Mouse (Mus musculus): ENCODE results near the gene Tas2r102.

Tas2r102 gene

DNA sequence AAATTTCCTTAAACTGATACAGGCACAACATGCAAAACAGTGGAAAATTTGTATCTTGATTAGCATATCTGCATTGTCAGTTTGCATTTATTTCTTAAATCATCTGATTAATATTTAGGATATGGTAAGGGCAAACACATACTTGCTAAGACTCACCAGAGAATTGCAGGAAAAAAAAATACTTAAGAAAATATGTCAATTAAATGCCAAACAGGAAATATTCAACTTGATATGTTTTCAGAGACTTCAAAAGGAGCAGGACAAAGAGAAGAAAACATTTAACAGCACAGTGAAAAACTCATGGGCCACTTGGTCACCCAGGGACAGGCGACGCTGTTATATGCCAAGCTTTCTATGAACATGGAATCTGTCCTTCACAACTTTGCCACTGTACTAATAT is at the start of gene Tas2r102:
Tas2r102 (plus strand) TSS at position 301 of the 400 bp plus-strand sequence.
- no peak for DNase-seq (ENCODE audit: low spot score)

DNA sequence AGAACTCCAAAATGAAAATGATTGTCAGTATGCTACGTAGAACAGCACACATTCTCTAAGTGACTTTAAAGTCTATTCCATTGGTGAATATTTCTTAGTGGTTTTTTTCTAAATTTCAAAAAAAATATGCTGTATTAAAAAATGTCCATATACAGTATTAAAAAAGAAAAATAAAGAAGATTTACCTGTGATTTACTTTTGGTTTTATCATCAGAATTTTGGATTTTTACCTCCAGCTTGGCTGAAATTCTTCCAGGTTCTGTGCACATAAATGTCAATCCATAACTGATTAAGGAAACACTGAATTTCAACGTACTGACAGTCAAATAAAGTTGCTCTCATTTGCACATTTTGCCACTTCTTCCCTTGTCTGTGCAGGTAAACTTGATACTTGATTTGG is 24.0 kb upstream of the Tas2r102 start, which contains the start of gene Tas2r115:
Tas2r115 (minus strand) TSS at position 101 of the 400 bp plus-strand sequence.
- no peak for DNase-seq (ENCODE audit: low spot score)

DNA sequence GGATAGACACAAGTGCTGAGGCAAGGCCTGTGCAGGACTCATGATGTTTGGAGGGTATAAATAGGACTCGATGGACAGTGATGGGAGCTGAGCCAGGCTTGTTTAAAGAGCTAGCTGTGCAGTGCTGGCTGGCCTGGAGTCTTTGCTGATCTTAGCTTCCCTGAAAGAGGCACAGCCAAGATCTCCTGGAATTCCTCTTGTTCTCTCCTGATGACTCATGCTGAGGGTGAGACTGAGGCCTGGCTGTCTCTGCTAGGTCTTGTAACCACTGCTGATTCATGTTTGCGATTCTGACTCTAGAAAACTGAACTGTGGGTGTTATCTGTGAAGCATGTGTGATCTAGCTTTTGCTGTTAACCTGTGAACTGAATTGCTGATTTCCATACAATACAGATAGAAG is 11.7 kb upstream of the Tas2r102 start:
- no peak for DNase-seq (ENCODE audit: low spot score)

DNA sequence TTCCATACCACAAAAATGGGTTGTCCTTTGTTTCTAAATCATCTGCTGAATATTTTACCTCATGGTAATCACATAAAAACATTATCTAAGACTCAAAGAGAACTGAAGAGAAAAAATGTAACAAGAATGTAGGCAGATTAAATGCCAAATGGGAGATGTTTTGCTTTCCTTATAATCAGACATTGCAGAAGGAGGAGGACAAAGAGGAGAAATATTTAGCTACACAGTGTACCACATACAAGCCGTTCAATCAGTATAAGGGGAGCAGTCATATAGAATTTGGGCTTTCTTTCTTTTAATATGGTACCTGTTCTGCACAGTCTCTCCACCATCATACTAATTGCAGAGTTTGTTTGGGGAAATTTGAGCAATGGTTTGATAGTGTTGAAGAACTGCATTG is 7.5 kb upstream of the Tas2r102 start, which contains the start of gene Tas2r124:
Tas2r124 (plus strand) TSS at position 301 of the 400 bp plus-strand sequence.
- no peak for DNase-seq (ENCODE audit: low spot score)

DNA sequence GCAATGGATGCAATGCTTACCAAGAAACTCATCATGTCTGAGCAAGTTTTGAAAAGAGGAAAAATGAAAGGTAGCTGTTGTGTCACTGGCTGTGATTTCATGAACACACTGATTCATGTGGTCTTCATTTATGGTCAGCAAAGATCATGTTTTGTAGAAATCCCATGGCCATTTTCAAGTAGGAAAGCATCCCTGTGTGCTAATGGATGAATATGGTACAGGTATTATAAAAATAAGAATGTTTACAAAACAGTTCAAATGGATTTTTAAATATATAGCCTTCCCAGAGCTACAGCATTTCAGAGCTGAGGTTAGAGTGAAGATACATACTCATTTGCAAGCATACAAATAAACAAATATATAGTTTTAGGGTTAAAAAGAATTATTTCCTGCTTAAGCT is 16.1 kb downstream of the Tas2r102 start, which contains the start of gene Tas2r136:
Tas2r136 (minus strand) TSS at position 101 of the 400 bp plus-strand sequence.
- no peak for DNase-seq (ENCODE audit: low spot score)

- no peak for DNase-seq (ENCODE audit: low spot score)
Observed at GRCm38 (mm10) chr6:132795393-132795792, 33.5 kb downstream of the Tas2r102 start.

GRCm38 (mm10) chr6:132802518-132802917 is 40.6 kb downstream of the Tas2r102 start, which contains the start of gene Tas2r117:
Gene Tas2r117 (plus strand): TSS chr6:132802818.
- no peak for DNase-seq (ENCODE audit: low spot score)
